Mouse (Mus musculus) thymus, adult 2 months (tissue): ENCODE data around the gene Setd1b. TPM values are rescaled to one million over a fixed set of nuclear protein-coding genes. Genes with fewer than 3 reads are reported as not detected.

Experiments used
- DNase-seq: peaks from one replicate; pipeline ENCODE4 v3.0.0; 2021
- H3K27ac ChIP-seq: fragments of 200-500 bp; 2 replicates; pipeline ENCODE4 v1.5.1; 2012; ENCODE audit warnings: low read length, control low read depth; ENCODE audit not compliant: control insufficient read depth, insufficient read depth
- H3K27me3 ChIP-seq: fragments of 200-500 bp; 2 replicates; pipeline ENCODE4 v1.6.1; 2012; ENCODE audit warnings: mild to moderate bottlenecking, low read length, moderate library complexity, mixed read lengths; ENCODE audit not compliant: control insufficient read depth, insufficient read depth
- H3K36me3 ChIP-seq: fragments of 200-500 bp; 2 replicates; pipeline ENCODE4 v1.6.1; 2012; ENCODE audit warnings: mild to moderate bottlenecking, low read length, moderate library complexity; ENCODE audit not compliant: control insufficient read depth, insufficient read depth
- H3K4me1 ChIP-seq: fragments of 200-500 bp; replicated peaks from 2 replicates; pipeline ENCODE4 v1.6.1; 2012; ENCODE audit warnings: low read length; ENCODE audit not compliant: control insufficient read depth, insufficient read depth
- H3K4me3 ChIP-seq: fragments of 200-500 bp; 2 replicates; pipeline ENCODE4 v1.5.1; 2012; ENCODE audit warnings: mild to moderate bottlenecking, low read length, control low read depth, moderate library complexity; ENCODE audit not compliant: control insufficient read depth, insufficient read depth
- CTCF ChIP-seq: fragments of 200-500 bp; IDR thresholded peaks from 2 replicates; pipeline ENCODE4 v1.5.1; 2012; ENCODE audit warnings: mild to moderate bottlenecking, control low read depth, low read length, moderate library complexity, borderline replicate concordance; ENCODE audit not compliant: control insufficient read depth, poor library complexity, insufficient read depth; ENCODE audit errors: extremely low read depth
- POLR2A ChIP-seq: fragments of 200-500 bp; IDR thresholded peaks from 2 replicates; pipeline ENCODE4 v1.6.1; 2012; ENCODE audit warnings: mild to moderate bottlenecking, low read length, control low read depth, moderate library complexity; ENCODE audit not compliant: control insufficient read depth, poor library complexity, insufficient read depth; ENCODE audit errors: extremely low read depth
- WGBS: fragments of 180-500 bp; shearing (Covaris S2); methylation state at CpG from one replicate; pipeline ENCODE4 v1.1.7; 2018; 5-methylcytosine and 5-hydroxymethylcytosine counted together
- polyA plus RNA-seq: library from polyadenylated mRNA; depleted of rRNA; stranded (reverse); fragments of >200 nt; gene quantifications from 2 replicates; pipeline ENCODE4 v1.2.3, GENCODE M21; 2012

Gene Setd1b
- polyA plus RNA-seq, 1 experiment: 45.5 TPM

- no peaks in the 10 kb centered on the region for H3K27me3 ChIP-seq
- H3K27ac ChIP-seq: peak overlapping the region; percentile 95
- peak; percentile 77 for DNase-seq
- peaks cover 1% of the 10 kb centered on the region; the same call in 1 of the 2 replicates for H3K36me3 ChIP-seq
- TF ChIP-seq POLR2A (peak; percentile 42; the same call in 1 of the 2 replicates), CTCF (0 out of 2 replicates have a peak, but pooled peaks have one; percentile 13)
- under 1% methylated on average over 39 of the region's 39 CpGs for WGBS
- H3K4me3 ChIP-seq: peak overlapping the region; percentile 76
- H3K4me1 ChIP-seq: peaks cover 40% of the 10 kb centered on the region
Measured at GRCm38 (mm10) chr5:123138953-123139721, 2.9 kb upstream of the Setd1b start.

GRCm38 (mm10) chr5:123139722-123140627, 2.0 kb upstream of the Setd1b start:
- Histone ChIP-seq H3K36me3 (no peaks in the 10 kb centered on the region; the same call in 1 of the 2 replicates), H3K4me3 (peak overlapping the region; percentile 76), H3K4me1 (peaks cover 40% of the 10 kb centered on the region), H3K27ac (peak overlapping the region; percentile 95), H3K27me3 (no peaks in the 10 kb centered on the region)
- TF ChIP-seq POLR2A: no peak
- TF ChIP-seq CTCF: no peak
- 1% methylated on average over 28 of the region's 28 CpGs for WGBS
- DNase-seq: no peak

GRCm38 (mm10) chr5:123140694-123141554, 1.1 kb upstream of the Setd1b start:
- Histone ChIP-seq H3K4me1 (peaks cover 39% of the 10 kb centered on the region), H3K27me3 (no peaks in the 10 kb centered on the region), H3K27ac (peak overlapping the region; percentile 71), H3K4me3 (peak overlapping the region; percentile 79), H3K36me3 (no peaks in the 10 kb centered on the region)
- TF ChIP-seq CTCF (no peak), POLR2A (peak; percentile 89)
- DNase-seq: peak; percentile 83
- 0% methylated on average over 31 of the region's 31 CpGs for WGBS

GRCm38 (mm10) chr5:123141555-123142160, 335 bp upstream of the Setd1b start:
- H3K27ac ChIP-seq: peak overlapping the region; percentile 71
- peaks cover 4% of the 10 kb centered on the region; the same call in 1 of the 2 replicates for H3K36me3 ChIP-seq
- H3K27me3 ChIP-seq: no peaks in the 10 kb centered on the region
- WGBS: under 1% methylated on average over 33 of the region's 38 CpGs
- peak overlapping the region; percentile 79 for H3K4me3 ChIP-seq
- DNase-seq: peak; percentile 73
- TF ChIP-seq POLR2A: no peak
- TF ChIP-seq CTCF: no peak
- peaks cover 37% of the 10 kb centered on the region for H3K4me1 ChIP-seq

- H3K36me3 ChIP-seq: peaks cover 21% of the 10 kb centered on the region
- TF ChIP-seq POLR2A (no peak), CTCF (no peak)
- H3K27ac ChIP-seq: peak overlapping the region; percentile 61; the same call in 1 of the 2 replicates
- no peaks in the 10 kb centered on the region for H3K27me3 ChIP-seq
- 2% methylated on average over 21 of the region's 24 CpGs for WGBS
- peak overlapping the region; percentile 79 for H3K4me3 ChIP-seq
- peaks cover 34% of the 10 kb centered on the region for H3K4me1 ChIP-seq
- DNase-seq: no peak
Measured at GRCm38 (mm10) chr5:123143251-123143970, 1.4 kb downstream of the Setd1b start.
